Mouse (Mus musculus) forebrain, embryonic 12.5 days (tissue): ENCODE results near the gene Sparc. TPM values are rescaled to one million over a fixed set of nuclear protein-coding genes. Genes with fewer than 3 reads are reported as not detected.

ENCODE experiments used
- ATAC-seq: fragments of 200-750 bp; cut with Nextera tagmentation; 2 replicates; pipeline ENCODE4 v1.8.0; 2017; ENCODE audit warnings: moderate TSS enrichment; ENCODE audit not compliant: low FRiP score
- H3K27ac ChIP-seq: fragments of 300-500 bp; sonication (generic); 2 replicates; pipeline ENCODE4 v1.5.1; 2016; ENCODE audit warnings: mild to moderate bottlenecking
- H3K27me3 ChIP-seq: fragments of 300-500 bp; sonication (generic); 2 replicates; pipeline ENCODE4 v1.6.1; 2016; ENCODE audit warnings: mild to moderate bottlenecking
- H3K36me3 ChIP-seq: fragments of 300-500 bp; sonication (generic); replicated peaks from 2 replicates; pipeline ENCODE4 v1.6.1; 2016; ENCODE audit warnings: mild to moderate bottlenecking
- H3K4me1 ChIP-seq: fragments of 300-500 bp; sonication (generic); 2 replicates; pipeline ENCODE4 v1.6.1; 2016
- H3K4me2 ChIP-seq: fragments of 300-500 bp; sonication (generic); 2 replicates; pipeline ENCODE4 v1.6.1; 2016; ENCODE audit warnings: mild to moderate bottlenecking, moderate library complexity
- H3K4me3 ChIP-seq: fragments of 300-500 bp; sonication (generic); replicated peaks from 2 replicates; pipeline ENCODE4 v1.5.1; 2016; ENCODE audit warnings: mild to moderate bottlenecking
- H3K9ac ChIP-seq: fragments of 300-500 bp; sonication (generic); 2 replicates; pipeline ENCODE4 v1.6.1; 2016; ENCODE audit warnings: mild to moderate bottlenecking
- H3K9me3 ChIP-seq: fragments of 300-500 bp; sonication (generic); 2 replicates; pipeline ENCODE4 v1.6.1; 2016
- WGBS: fragments of 180-500 bp; shearing (Covaris S2); methylation state at CpG from one replicate; pipeline ENCODE4 v1.1.7; 2016; 5-methylcytosine and 5-hydroxymethylcytosine counted together
- polyA plus RNA-seq: library from polyadenylated mRNA; unstranded; fragments of >200 nt; fragmentation: Nextera tagmentation; extraction: Ambion mirVana; gene quantifications from 2 replicates; pipeline ENCODE4 v1.2.1, GENCODE M21; 2016

The Sparc gene
- polyA plus RNA-seq, 1 experiment from 2014 or later = 395 TPM

- Histone ChIP-seq H3K4me3 (peak overlapping the region; percentile 72), H3K36me3 (no peaks in the 10 kb centered on the region), H3K9ac (peak overlapping the region; percentile 69), H3K27ac (no peak overlapping the region), H3K4me1 (peaks cover 14% of the 10 kb centered on the region), H3K4me2 (peak overlapping the region; percentile 93), H3K27me3 (no peaks in the 10 kb centered on the region), H3K9me3 (no peaks in the 10 kb centered on the region)
- 46% methylated on average over 3 of the region's 3 CpGs for WGBS
- no peak for ATAC-seq
Measured at GRCm38 (mm10) chr11:55459850-55460558, 37.0 kb upstream of the Sparc start.

- WGBS = 65% methylated on average over 4 of the region's 4 CpGs
- peaks cover 14% of the 10 kb centered on the region for H3K4me1 ChIP-seq
- no peak overlapping the region for H3K9ac ChIP-seq
- no peaks in the 10 kb centered on the region for H3K27me3 ChIP-seq
- H3K27ac ChIP-seq = no peak overlapping the region
- H3K4me3 ChIP-seq = no peak overlapping the region
- no peaks in the 10 kb centered on the region for H3K9me3 ChIP-seq
- no peak for ATAC-seq
- no peak overlapping the region for H3K4me2 ChIP-seq
- H3K36me3 ChIP-seq = 0 out of 2 replicates have a peak, but pooled peaks cover 4% of the 10 kb centered on the region
Measured at GRCm38 (mm10) chr11:55458501-55458900, 35.5 kb upstream of the Sparc start.

- Histone ChIP-seq H3K9me3 (no peaks in the 10 kb centered on the region), H3K4me3 (no peak overlapping the region), H3K9ac (no peak overlapping the region), H3K4me1 (peaks cover 15% of the 10 kb centered on the region), H3K27ac (no peak overlapping the region), H3K4me2 (no peak overlapping the region), H3K36me3 (peaks cover 7% of the 10 kb centered on the region; the same call in 1 of the 2 replicates), H3K27me3 (no peaks in the 10 kb centered on the region)
- WGBS = 75% methylated on average over 2 of the region's 2 CpGs
- no peak for ATAC-seq
Measured at GRCm38 (mm10) chr11:55455166-55455565, 32.2 kb upstream of the Sparc start.

GRCm38 (mm10) chr11:55453640-55454039 is 30.7 kb upstream of the Sparc start:
- peaks cover 8% of the 10 kb centered on the region; the same call in 1 of the 2 replicates for H3K4me1 ChIP-seq
- H3K27ac ChIP-seq = no peak overlapping the region
- ATAC-seq = no peak
- H3K4me2 ChIP-seq = no peak overlapping the region
- no peak overlapping the region for H3K4me3 ChIP-seq
- WGBS = 93% methylated on average over 4 of the region's 4 CpGs
- peaks cover 17% of the 10 kb centered on the region for H3K36me3 ChIP-seq
- no peak overlapping the region for H3K9ac ChIP-seq
- H3K9me3 ChIP-seq = no peaks in the 10 kb centered on the region
- no peaks in the 10 kb centered on the region for H3K27me3 ChIP-seq

GRCm38 (mm10) chr11:55450311-55450710 is 27.3 kb upstream of the Sparc start:
- WGBS = 79% methylated on average over 4 of the region's 4 CpGs
- Histone ChIP-seq H3K27me3 (no peaks in the 10 kb centered on the region), H3K4me2 (no peak overlapping the region), H3K4me3 (no peak overlapping the region), H3K9ac (no peak overlapping the region), H3K4me1 (peaks cover 8% of the 10 kb centered on the region; the same call in 1 of the 2 replicates), H3K9me3 (no peaks in the 10 kb centered on the region), H3K27ac (peak overlapping the region; percentile 1; the same call in 1 of the 2 replicates), H3K36me3 (peaks cover 17% of the 10 kb centered on the region)
- no peak for ATAC-seq

DNA sequence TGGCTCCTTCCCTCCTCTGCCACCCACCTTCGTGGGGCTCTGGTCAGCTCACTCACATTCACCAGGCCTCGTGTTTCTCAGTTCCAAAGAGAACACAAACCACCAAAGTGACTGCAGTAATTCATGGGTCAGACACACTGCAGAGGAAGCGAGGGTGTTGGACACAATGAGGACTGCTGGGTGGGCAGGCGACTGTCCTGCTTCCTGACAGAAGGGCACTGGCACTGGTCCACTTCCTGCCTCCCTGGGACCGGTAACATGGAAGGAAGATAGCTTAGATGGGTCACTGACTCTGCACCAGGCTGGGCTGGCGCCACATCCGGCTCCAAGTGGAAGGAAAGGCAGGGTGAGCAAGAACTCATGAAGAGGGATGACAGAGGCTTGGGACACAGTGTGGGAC is 26.5 kb upstream of the Sparc start:
- Histone ChIP-seq H3K9ac (no peak overlapping the region), H3K27me3 (no peaks in the 10 kb centered on the region), H3K4me3 (no peak overlapping the region), H3K4me1 (peaks cover 8% of the 10 kb centered on the region; the same call in 1 of the 2 replicates), H3K36me3 (peaks cover 12% of the 10 kb centered on the region), H3K27ac (no peak overlapping the region), H3K9me3 (no peaks in the 10 kb centered on the region), H3K4me2 (no peak overlapping the region)
- WGBS = 84% methylated on average over 7 of the region's 7 CpGs
- no peak for ATAC-seq

DNA sequence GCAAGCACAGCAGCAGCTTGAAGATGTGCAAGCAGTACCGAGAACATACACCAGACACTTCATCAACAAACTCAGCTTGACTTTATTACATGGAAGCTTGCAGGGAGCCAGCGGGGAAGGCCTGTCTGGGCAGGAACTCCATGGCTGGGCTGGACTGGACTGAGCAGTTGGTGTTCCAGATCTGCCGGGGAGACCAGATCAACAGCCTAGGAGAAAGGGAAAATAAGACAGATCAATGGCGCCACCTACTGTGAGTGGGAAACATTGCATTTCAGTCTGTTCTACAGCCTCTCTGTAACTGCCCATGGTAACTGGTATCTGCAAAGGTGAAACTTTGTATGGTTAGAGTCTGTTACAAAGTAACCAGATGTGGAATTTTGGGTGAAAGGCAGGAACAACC is 23.6 kb upstream of the Sparc start:
- Histone ChIP-seq H3K4me3 (no peak overlapping the region), H3K27ac (no peak overlapping the region), H3K4me1 (peaks cover 8% of the 10 kb centered on the region; the same call in 1 of the 2 replicates), H3K4me2 (no peak overlapping the region), H3K9ac (no peak overlapping the region), H3K9me3 (no peaks in the 10 kb centered on the region), H3K27me3 (no peaks in the 10 kb centered on the region), H3K36me3 (peaks cover 12% of the 10 kb centered on the region)
- peak; percentile 71; the same call in 1 of the 2 replicates for ATAC-seq
- 29% methylated on average over 4 of the region's 4 CpGs for WGBS

- no peak overlapping the region for H3K4me2 ChIP-seq
- no peak overlapping the region for H3K4me3 ChIP-seq
- H3K9me3 ChIP-seq = no peaks in the 10 kb centered on the region
- 0% methylated on average over 1 of the region's 1 CpGs for WGBS
- no peaks in the 10 kb centered on the region for H3K27me3 ChIP-seq
- H3K9ac ChIP-seq = no peak overlapping the region
- ATAC-seq = no peak
- H3K27ac ChIP-seq = no peak overlapping the region
- no peaks in the 10 kb centered on the region for H3K4me1 ChIP-seq
- H3K36me3 ChIP-seq = peaks cover 5% of the 10 kb centered on the region; the same call in 1 of the 2 replicates
Measured at GRCm38 (mm10) chr11:55444772-55445171, 21.8 kb upstream of the Sparc start.

GRCm38 (mm10) chr11:55439718-55440117 is 16.7 kb upstream of the Sparc start:
- ATAC-seq = no peak
- H3K27me3 ChIP-seq = no peaks in the 10 kb centered on the region

GRCm38 (mm10) chr11:55438031-55438430 is 15.0 kb upstream of the Sparc start:
- Histone ChIP-seq H3K27ac (no peak overlapping the region), H3K4me3 (no peak overlapping the region), H3K4me1 (no peaks in the 10 kb centered on the region), H3K9ac (no peak overlapping the region), H3K4me2 (no peak overlapping the region), H3K27me3 (no peaks in the 10 kb centered on the region), H3K36me3 (no peaks in the 10 kb centered on the region), H3K9me3 (no peaks in the 10 kb centered on the region)
- WGBS = 45% methylated on average over 4 of the region's 4 CpGs
- ATAC-seq = no peak

More at GRCm38 (mm10) chr11:55439718-55440117, 16.7 kb upstream of the Sparc start:
- H3K36me3 ChIP-seq = no peaks in the 10 kb centered on the region
- H3K9me3 ChIP-seq = no peaks in the 10 kb centered on the region
- no peak overlapping the region for H3K9ac ChIP-seq
- H3K27ac ChIP-seq = no peak overlapping the region
- no peaks in the 10 kb centered on the region for H3K4me1 ChIP-seq
- 51% methylated on average over 5 of the region's 5 CpGs for WGBS
- H3K4me2 ChIP-seq = no peak overlapping the region
- H3K4me3 ChIP-seq = no peak overlapping the region

DNA sequence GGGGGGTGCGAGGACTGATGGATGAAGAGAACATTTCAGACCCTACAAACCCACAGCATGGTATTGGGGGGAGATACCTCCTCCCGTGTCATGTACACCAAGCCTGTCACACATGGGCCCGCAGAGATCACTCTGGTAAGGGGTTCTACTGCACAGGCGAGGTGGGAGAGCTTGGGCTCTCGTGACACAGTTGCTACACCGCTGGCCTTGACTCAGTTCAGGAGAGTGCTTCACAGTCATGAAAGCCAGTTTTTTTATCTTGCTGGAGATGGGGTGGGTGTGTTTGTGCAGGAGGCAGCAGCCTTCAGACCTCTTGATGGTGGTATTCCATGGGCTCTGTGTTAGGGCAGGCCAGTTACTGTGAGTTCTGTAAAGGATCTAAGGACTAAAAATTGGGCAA is 13.1 kb upstream of the Sparc start:
- Histone ChIP-seq H3K4me3 (no peak overlapping the region), H3K27ac (no peak overlapping the region), H3K4me2 (no peak overlapping the region), H3K36me3 (no peaks in the 10 kb centered on the region), H3K27me3 (no peaks in the 10 kb centered on the region), H3K9me3 (no peaks in the 10 kb centered on the region), H3K4me1 (no peaks in the 10 kb centered on the region), H3K9ac (no peak overlapping the region)
- no peak for ATAC-seq
- 87% methylated on average over 6 of the region's 6 CpGs for WGBS

GRCm38 (mm10) chr11:55432981-55433380 is 10.0 kb upstream of the Sparc start:
- Histone ChIP-seq H3K4me2 (no peak overlapping the region), H3K27me3 (no peaks in the 10 kb centered on the region), H3K9ac (no peak overlapping the region), H3K9me3 (no peaks in the 10 kb centered on the region), H3K27ac (no peak overlapping the region), H3K4me1 (peaks cover 6% of the 10 kb centered on the region), H3K4me3 (no peak overlapping the region), H3K36me3 (no peaks in the 10 kb centered on the region)
- WGBS = 71% methylated on average over 3 of the region's 3 CpGs
- no peak for ATAC-seq

DNA sequence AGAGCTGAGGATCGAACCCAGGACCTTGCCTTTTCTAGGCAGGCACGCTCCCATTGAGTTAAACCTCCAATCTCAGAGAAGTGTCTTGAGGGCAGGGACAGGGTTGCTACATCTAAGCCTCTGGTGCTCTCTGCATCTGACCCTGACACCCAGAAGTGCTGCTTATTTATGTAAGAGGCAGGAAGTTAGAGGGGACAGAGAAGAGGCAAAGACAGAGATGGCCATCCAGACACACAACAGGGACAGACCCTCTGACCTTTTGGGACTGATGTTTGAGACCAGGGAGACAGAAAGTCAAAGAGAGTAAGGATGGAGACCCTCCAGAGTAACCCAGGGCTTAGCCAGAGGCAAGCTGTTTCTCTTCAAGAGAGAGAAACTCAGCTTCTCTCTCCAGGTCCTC is 7.0 kb upstream of the Sparc start:
- H3K4me3 ChIP-seq = no peak overlapping the region
- ATAC-seq = no peak
- 88% methylated on average over 2 of the region's 2 CpGs for WGBS
- H3K9me3 ChIP-seq = no peaks in the 10 kb centered on the region
- no peaks in the 10 kb centered on the region for H3K27me3 ChIP-seq
- no peak overlapping the region for H3K4me2 ChIP-seq
- peaks cover 19% of the 10 kb centered on the region for H3K4me1 ChIP-seq
- H3K27ac ChIP-seq = no peak overlapping the region
- H3K36me3 ChIP-seq = no peaks in the 10 kb centered on the region
- no peak overlapping the region for H3K9ac ChIP-seq
